Mouse (Mus musculus) ES-Bruce4 (cell line): ENCODE measurements around the gene Ptger4.

ENCODE experiments used
- CTCF ChIP-seq: IDR thresholded peaks from one replicate; pipeline ENCODE4 v1.8.1; 2011; ENCODE audit warnings: low read depth, low read length
- EP300 ChIP-seq: IDR thresholded peaks from 2 replicates; pipeline ENCODE4 v1.6.1; 2011; ENCODE audit warnings: low read depth, low read length; ENCODE audit not compliant: insufficient read depth

DNA sequence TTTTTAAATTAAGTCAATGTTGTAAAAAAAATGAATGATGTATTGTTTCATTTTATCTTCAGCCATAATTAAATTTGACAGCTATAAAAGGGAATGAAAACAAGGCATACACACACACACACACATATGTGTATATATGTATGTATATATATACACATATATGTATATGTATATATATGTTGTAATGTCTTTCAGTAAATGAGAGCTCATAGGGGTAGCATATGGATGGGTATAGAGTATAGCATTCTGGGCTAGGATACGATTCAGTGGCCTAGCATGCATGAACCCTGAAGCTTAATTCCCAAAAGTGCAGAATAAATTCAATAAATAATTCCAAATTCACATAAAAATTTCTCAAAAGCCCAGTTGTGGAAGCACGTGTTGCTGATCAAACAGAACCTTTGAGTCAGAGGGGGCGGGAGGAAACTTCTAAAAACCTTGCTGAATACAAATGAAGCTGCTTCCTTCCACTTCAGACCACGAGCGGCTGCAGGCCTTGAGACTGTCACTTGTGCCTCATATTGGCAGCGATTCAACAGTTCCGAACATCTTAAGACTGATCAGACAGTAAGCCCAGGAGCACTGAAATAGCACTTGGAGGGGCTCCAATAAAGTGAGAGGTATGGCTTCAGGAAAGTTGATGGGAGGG is 6.9 kb downstream of the Ptger4 start:
- no peak for TF ChIP-seq CTCF
- TF ChIP-seq EP300, result no peak
